Comparison of ENCODE assay signal across 15 mouse cellular contexts in genomic region chr11:67585629-67586028, GRCm38 (mm10).
DNase-seq lines count a peak whose midpoint lies in the region; ATAC-seq and TF ChIP-seq lines count a peak whose summit lies in the region.
"Had no signal": no experiment of that assay in that cellular context is flagged by ENCODE, and none has a peak within 500 bp of the region (broad histone marks: within the 10 kb centered on the region; RNA-seq: fewer than 3 reads in every experiment).

No protein-coding gene starts in this region.

- H3K4me3 ChIP-seq in gastrocnemius, adult 2 months: no peak overlapping the region
- no peak overlapping the region for H3K4me3 ChIP-seq in hindbrain, embryonic 13.5 days
- no peak overlapping the region for H3K4me3 ChIP-seq in hindbrain, embryonic 11.5 days (ENCODE audit: low read depth, low read length)
- no peak overlapping the region for H3K4me3 ChIP-seq in embryonic facial prominence, embryonic 15.5 days (replicated peaks)
- H3K4me3 ChIP-seq in limb, embryonic 15.5 days: no peak overlapping the region
- H3K4me3 ChIP-seq: forebrain, embryonic 13.5 days; midbrain, embryonic 13.5 days had no signal

- peak overlapping the region; percentile 77 for H3K27ac ChIP-seq in gastrocnemius, adult 2 months
- 0 out of 2 replicates have a peak overlapping the region, but pooled peaks have one; percentile 18 for H3K27ac ChIP-seq in hindbrain, embryonic 13.5 days
- no peak overlapping the region for H3K27ac ChIP-seq in hindbrain, embryonic 11.5 days (ENCODE audit: low read depth, low read length)
- 0 out of 2 replicates have a peak overlapping the region, but pooled peaks have one; percentile 24 for H3K27ac ChIP-seq in embryonic facial prominence, embryonic 15.5 days (replicated peaks)
- H3K27ac ChIP-seq in limb, embryonic 15.5 days: 0 out of 2 replicates have a peak overlapping the region, but pooled peaks have one; percentile 54
- H3K27ac ChIP-seq: forebrain, embryonic 13.5 days; midbrain, embryonic 13.5 days had no signal

- no peak overlapping the region for H3K4me2 ChIP-seq in hindbrain, embryonic 13.5 days
- no peak overlapping the region for H3K4me2 ChIP-seq in hindbrain, embryonic 11.5 days (replicated peaks; ENCODE audit: low read depth, low read length)
- no peak overlapping the region for H3K4me2 ChIP-seq in embryonic facial prominence, embryonic 15.5 days (replicated peaks)
- H3K4me2 ChIP-seq in limb, embryonic 15.5 days: no peak overlapping the region
- H3K4me2 ChIP-seq: forebrain, embryonic 13.5 days; midbrain, embryonic 13.5 days had no signal

- no peaks in the 10 kb centered on the region for H3K27me3 ChIP-seq in hindbrain, embryonic 13.5 days
- no peaks in the 10 kb centered on the region for H3K27me3 ChIP-seq in hindbrain, embryonic 11.5 days (ENCODE audit: control insufficient read depth, insufficient read depth, low read length)
- H3K27me3 ChIP-seq in embryonic facial prominence, embryonic 15.5 days: no peaks in the 10 kb centered on the region
- H3K27me3 ChIP-seq in limb, embryonic 15.5 days: no peaks in the 10 kb centered on the region
- H3K27me3 ChIP-seq: forebrain, embryonic 13.5 days; midbrain, embryonic 13.5 days had no signal

- no peak overlapping the region for H3K9ac ChIP-seq in hindbrain, embryonic 13.5 days
- H3K9ac ChIP-seq in hindbrain, embryonic 11.5 days (ENCODE audit: low read depth, low read length): no peak overlapping the region
- no peak overlapping the region for H3K9ac ChIP-seq in embryonic facial prominence, embryonic 15.5 days
- no peak overlapping the region for H3K9ac ChIP-seq in limb, embryonic 15.5 days
- H3K9ac ChIP-seq: forebrain, embryonic 13.5 days; midbrain, embryonic 13.5 days had no signal

- H3K36me3 ChIP-seq in hindbrain, embryonic 13.5 days: no peaks in the 10 kb centered on the region
- no peaks in the 10 kb centered on the region for H3K36me3 ChIP-seq in hindbrain, embryonic 11.5 days (ENCODE audit: control insufficient read depth, insufficient read depth, low read length)
- H3K36me3 ChIP-seq in embryonic facial prominence, embryonic 15.5 days: no peaks in the 10 kb centered on the region
- H3K36me3 ChIP-seq in limb, embryonic 15.5 days: no peaks in the 10 kb centered on the region
- H3K36me3 ChIP-seq: midbrain, embryonic 13.5 days had no signal

- WGBS in hindbrain, embryonic 13.5 days: 96% methylated on average over 2 of the region's 2 CpGs
- WGBS in hindbrain, embryonic 11.5 days: 90% methylated on average over 2 of the region's 2 CpGs
- 81% methylated on average over 2 of the region's 2 CpGs for WGBS in embryonic facial prominence, embryonic 15.5 days
- 83% methylated on average over 2 of the region's 2 CpGs for WGBS in limb, embryonic 15.5 days

- peaks cover 8% of the 10 kb centered on the region for H3K4me1 ChIP-seq in hindbrain, embryonic 13.5 days (replicated peaks)
- 0 out of 2 replicates have a peak, but pooled peaks cover 3% of the 10 kb centered on the region for H3K4me1 ChIP-seq in hindbrain, embryonic 11.5 days (replicated peaks; ENCODE audit: control insufficient read depth, insufficient read depth, low read length)
- H3K4me1 ChIP-seq in embryonic facial prominence, embryonic 15.5 days: peaks cover 30% of the 10 kb centered on the region
- peaks cover 33% of the 10 kb centered on the region for H3K4me1 ChIP-seq in limb, embryonic 15.5 days

- no peak for ATAC-seq in hindbrain, embryonic 13.5 days (ENCODE audit: low FRiP score)
- ATAC-seq in hindbrain, embryonic 11.5 days (ENCODE audit: low FRiP score): no peak
- no peak for ATAC-seq in embryonic facial prominence, embryonic 15.5 days (ENCODE audit: insufficient number of reproducible peaks, low FRiP score, low TSS enrichment, low read depth)
- ATAC-seq in limb, embryonic 15.5 days (ENCODE audit: insufficient number of reproducible peaks, low FRiP score, low TSS enrichment, low read depth): no peak
- ATAC-seq: forebrain, embryonic 13.5 days; midbrain, embryonic 13.5 days; Patski had no signal

- DNase-seq in gastrocnemius, adult 2 months: no peak
- no peak for DNase-seq in gastrocnemius, postnatal 4 days (ENCODE audit: low spot score in 2 of 2)
- DNase-seq in hindbrain, embryonic 11.5 days (ENCODE audit: low spot score): no peak
- DNase-seq in cerebellum, adult 8-10 months: no peak
- no peak for DNase-seq in left cerebral cortex, postnatal 25 days (ENCODE audit: low spot score in 2 of 2)
- DNase-seq: cerebellum, adult 9-10 months; embryo, embryonic 11 days; kidney, adult 9 months; right cerebral cortex, postnatal 4 days had no signal

- no peaks in the 10 kb centered on the region for H3K9me3 ChIP-seq in hindbrain, embryonic 13.5 days
- H3K9me3 ChIP-seq in hindbrain, embryonic 11.5 days (ENCODE audit: control insufficient read depth, low read length): no peaks in the 10 kb centered on the region
- H3K9me3 ChIP-seq in embryonic facial prominence, embryonic 15.5 days (replicated peaks): no peaks in the 10 kb centered on the region
- H3K9me3 ChIP-seq in limb, embryonic 15.5 days: no peaks in the 10 kb centered on the region
- H3K9me3 ChIP-seq: forebrain, embryonic 13.5 days; midbrain, embryonic 13.5 days had no signal

- TF ChIP-seq CTCF in gastrocnemius, adult 2 months (IDR thresholded peaks at IDR 0.05): no peak

- intact Hi-C loops in gastrocnemius, adult 2 months (cut with DNase I): no loop called here
- intact Hi-C loops in left cerebral cortex, postnatal 25 days (cut with DNase I): no loop called here
